Mouse (Mus musculus): ENCODE measurements around the gene Wipi1. TPM values are rescaled to one million over a fixed set of nuclear protein-coding genes. Genes with fewer than 3 reads are reported as not detected.
"Not testable (repeated sequence)": the region's sequence is repeated elsewhere in the genome, so short reads cannot be mapped to it uniquely, and the experiment has no call there.

Wipi1 gene
- polyA plus RNA-seq, 1 experiment from 2014 or later = 12.4 TPM

GRCm38 (mm10) chr11:109623238-109623637 lies 11.5 kb upstream of the Wipi1 start:
- ATAC-seq (ENCODE audit: low FRiP score) = no peak
- WGBS = 91% methylated on average over 7 of the region's 7 CpGs
- no peak for DNase-seq (ENCODE audit: low spot score, missing footprints)
- no peaks in the 10 kb centered on the region for H3K9me3 ChIP-seq (ENCODE audit: control insufficient read depth, low read length)
- no peaks in the 10 kb centered on the region for H3K36me3 ChIP-seq (ENCODE audit: control insufficient read depth, insufficient read depth, low read length)
- H3K4me2 ChIP-seq = no peak overlapping the region
- no peak overlapping the region for H3K27ac ChIP-seq (ENCODE audit: low read depth, low read length)
- no peaks in the 10 kb centered on the region for H3K27me3 ChIP-seq (ENCODE audit: control insufficient read depth, insufficient read depth, low read length)
- H3K4me3 ChIP-seq (ENCODE audit: low read depth, low read length) = no peak overlapping the region
- no peaks in the 10 kb centered on the region for H3K4me1 ChIP-seq (ENCODE audit: control insufficient read depth, insufficient read depth, low read length)
- H3K9ac ChIP-seq (ENCODE audit: low read length) = no peak overlapping the region

GRCm38 (mm10) chr11:109622518-109623037 lies 10.8 kb upstream of the Wipi1 start:
- ATAC-seq (ENCODE audit: low FRiP score) (no peak), DNase-seq (ENCODE audit: low spot score, missing footprints) (no peak)
- Histone ChIP-seq H3K27ac (ENCODE audit: low read depth, low read length) (no peak overlapping the region), H3K4me2 (no peak overlapping the region), H3K36me3 (ENCODE audit: control insufficient read depth, insufficient read depth, low read length) (no peaks in the 10 kb centered on the region), H3K9ac (ENCODE audit: low read length) (no peak overlapping the region), H3K4me1 (ENCODE audit: control insufficient read depth, insufficient read depth, low read length) (no peaks in the 10 kb centered on the region), H3K9me3 (ENCODE audit: control insufficient read depth, low read length) (no peaks in the 10 kb centered on the region), H3K4me3 (ENCODE audit: low read depth, low read length) (no peak overlapping the region), H3K27me3 (ENCODE audit: control insufficient read depth, insufficient read depth, low read length) (no peaks in the 10 kb centered on the region)
- WGBS = 54% methylated on average over 15 of the region's 15 CpGs

- 13% methylated on average over 2 of the region's 2 CpGs for WGBS
- no peak for ATAC-seq (ENCODE audit: low FRiP score)
Measured at GRCm38 (mm10) chr11:109621183-109621582, 9.4 kb upstream of the Wipi1 start.

GRCm38 (mm10) chr11:109620356-109620755 lies 8.6 kb upstream of the Wipi1 start:
- no peaks in the 10 kb centered on the region for H3K4me1 ChIP-seq (ENCODE audit: control insufficient read depth, insufficient read depth, low read length)
- H3K36me3 ChIP-seq (ENCODE audit: control insufficient read depth, insufficient read depth, low read length) = no peaks in the 10 kb centered on the region
- H3K4me3 ChIP-seq (ENCODE audit: low read depth, low read length) = no peak overlapping the region
- DNase-seq (ENCODE audit: low spot score, missing footprints) (no peak), ATAC-seq (ENCODE audit: low FRiP score) (no peak)
- no peak overlapping the region for H3K9ac ChIP-seq (ENCODE audit: low read length)
- H3K27ac ChIP-seq (ENCODE audit: low read depth, low read length) = no peak overlapping the region
- H3K4me2 ChIP-seq = no peak overlapping the region
- WGBS = 82% methylated on average over 6 of the region's 6 CpGs
- no peaks in the 10 kb centered on the region for H3K9me3 ChIP-seq (ENCODE audit: control insufficient read depth, low read length)
- H3K27me3 ChIP-seq (ENCODE audit: control insufficient read depth, insufficient read depth, low read length) = no peaks in the 10 kb centered on the region

More at GRCm38 (mm10) chr11:109621183-109621582, 9.4 kb upstream of the Wipi1 start:
- Histone ChIP-seq H3K4me3 (ENCODE audit: low read depth, low read length) (no peak overlapping the region), H3K27me3 (ENCODE audit: control insufficient read depth, insufficient read depth, low read length) (no peaks in the 10 kb centered on the region), H3K4me2 (no peak overlapping the region), H3K4me1 (ENCODE audit: control insufficient read depth, insufficient read depth, low read length) (no peaks in the 10 kb centered on the region), H3K36me3 (ENCODE audit: control insufficient read depth, insufficient read depth, low read length) (no peaks in the 10 kb centered on the region), H3K9ac (ENCODE audit: low read length) (no peak overlapping the region), H3K27ac (ENCODE audit: low read depth, low read length) (no peak overlapping the region), H3K9me3 (ENCODE audit: control insufficient read depth, low read length) (no peaks in the 10 kb centered on the region)
- DNase-seq (ENCODE audit: low spot score, missing footprints) = peak; percentile 93

GRCm38 (mm10) chr11:109619055-109619454 lies 7.3 kb upstream of the Wipi1 start:
- not testable (repeated sequence) for H3K4me1 ChIP-seq (ENCODE audit: control insufficient read depth, insufficient read depth, low read length); H3K27me3 ChIP-seq (ENCODE audit: control insufficient read depth, insufficient read depth, low read length); H3K9me3 ChIP-seq (ENCODE audit: control insufficient read depth, low read length); H3K9ac ChIP-seq (ENCODE audit: low read length); H3K4me3 ChIP-seq (ENCODE audit: low read depth, low read length); H3K36me3 ChIP-seq (ENCODE audit: control insufficient read depth, insufficient read depth, low read length); H3K4me2 ChIP-seq; ATAC-seq (ENCODE audit: low FRiP score); H3K27ac ChIP-seq (ENCODE audit: low read depth, low read length)
- peak; percentile 90 for DNase-seq (ENCODE audit: low spot score, missing footprints)
- 36% methylated on average over 8 of the region's 8 CpGs for WGBS

GRCm38 (mm10) chr11:109616766-109617165 lies 5.0 kb upstream of the Wipi1 start:
- Histone ChIP-seq H3K36me3 (ENCODE audit: control insufficient read depth, insufficient read depth, low read length) (no peaks in the 10 kb centered on the region), H3K4me1 (ENCODE audit: control insufficient read depth, insufficient read depth, low read length) (0 out of 2 replicates have a peak, but pooled peaks cover 2% of the 10 kb centered on the region), H3K27me3 (ENCODE audit: control insufficient read depth, insufficient read depth, low read length) (no peaks in the 10 kb centered on the region), H3K9me3 (ENCODE audit: control insufficient read depth, low read length) (no peaks in the 10 kb centered on the region), H3K4me3 (ENCODE audit: low read depth, low read length) (no peak overlapping the region), H3K27ac (ENCODE audit: low read depth, low read length) (no peak overlapping the region), H3K4me2 (no peak overlapping the region), H3K9ac (ENCODE audit: low read length) (no peak overlapping the region)
- WGBS = 81% methylated on average over 4 of the region's 4 CpGs
- ATAC-seq (ENCODE audit: low FRiP score) (no peak), DNase-seq (ENCODE audit: low spot score, missing footprints) (no peak)

- H3K4me1 ChIP-seq (ENCODE audit: control insufficient read depth, insufficient read depth, low read length) = 0 out of 2 replicates have a peak, but pooled peaks cover 2% of the 10 kb centered on the region
- WGBS = 85% methylated on average over 4 of the region's 4 CpGs
- no peaks in the 10 kb centered on the region for H3K36me3 ChIP-seq (ENCODE audit: control insufficient read depth, insufficient read depth, low read length)
Measured at GRCm38 (mm10) chr11:109616352-109616751, 4.6 kb upstream of the Wipi1 start.

GRCm38 (mm10) chr11:109615286-109615685 lies 3.5 kb upstream of the Wipi1 start:
- Histone ChIP-seq H3K4me3 (ENCODE audit: low read depth, low read length) (no peak overlapping the region), H3K9me3 (ENCODE audit: control insufficient read depth, low read length) (no peaks in the 10 kb centered on the region), H3K36me3 (ENCODE audit: control insufficient read depth, insufficient read depth, low read length) (no peaks in the 10 kb centered on the region), H3K4me2 (no peak overlapping the region), H3K27me3 (ENCODE audit: control insufficient read depth, insufficient read depth, low read length) (no peaks in the 10 kb centered on the region), H3K27ac (ENCODE audit: low read depth, low read length) (no peak overlapping the region), H3K4me1 (ENCODE audit: control insufficient read depth, insufficient read depth, low read length) (peaks cover 8% of the 10 kb centered on the region), H3K9ac (ENCODE audit: low read length) (no peak overlapping the region)
- 62% methylated on average over 9 of the region's 9 CpGs for WGBS
- ATAC-seq (ENCODE audit: low FRiP score) (no peak), DNase-seq (ENCODE audit: low spot score, missing footprints) (no peak)

More at GRCm38 (mm10) chr11:109616352-109616751, 4.6 kb upstream of the Wipi1 start:
- Histone ChIP-seq H3K9me3 (ENCODE audit: control insufficient read depth, low read length) (no peaks in the 10 kb centered on the region), H3K27me3 (ENCODE audit: control insufficient read depth, insufficient read depth, low read length) (no peaks in the 10 kb centered on the region), H3K27ac (ENCODE audit: low read depth, low read length) (no peak overlapping the region), H3K9ac (ENCODE audit: low read length) (no peak overlapping the region), H3K4me2 (no peak overlapping the region), H3K4me3 (ENCODE audit: low read depth, low read length) (no peak overlapping the region)
- DNase-seq (ENCODE audit: low spot score, missing footprints) (no peak), ATAC-seq (ENCODE audit: low FRiP score) (no peak)

GRCm38 (mm10) chr11:109612871-109613529 lies 1.2 kb upstream of the Wipi1 start:
- Histone ChIP-seq H3K9ac (ENCODE audit: low read length) (no peak overlapping the region), H3K9me3 (ENCODE audit: control insufficient read depth, low read length) (no peaks in the 10 kb centered on the region), H3K27me3 (ENCODE audit: control insufficient read depth, insufficient read depth, low read length) (no peaks in the 10 kb centered on the region), H3K4me2 (no peak overlapping the region), H3K36me3 (ENCODE audit: control insufficient read depth, insufficient read depth, low read length) (no peaks in the 10 kb centered on the region), H3K27ac (ENCODE audit: low read depth, low read length) (no peak overlapping the region), H3K4me1 (ENCODE audit: control insufficient read depth, insufficient read depth, low read length) (peaks cover 12% of the 10 kb centered on the region), H3K4me3 (ENCODE audit: low read depth, low read length) (no peak overlapping the region)
- ATAC-seq (ENCODE audit: low FRiP score) (no peak), DNase-seq (ENCODE audit: low spot score, missing footprints) (no peak)
- WGBS = 65% methylated on average over 7 of the region's 7 CpGs

Measured in midbrain, embryonic 11.5 days (tissue).